Mouse (Mus musculus) brain, embryonic 18.5 days (tissue): Measurements from ENCODE around the gene Omp.

Source experiments
- DNase-seq: peaks from one replicate; pipeline ENCODE4 v3.0.0-alpha.2; 2012; ENCODE audit warnings: low read depth, low spot score

Omp gene

DNA sequence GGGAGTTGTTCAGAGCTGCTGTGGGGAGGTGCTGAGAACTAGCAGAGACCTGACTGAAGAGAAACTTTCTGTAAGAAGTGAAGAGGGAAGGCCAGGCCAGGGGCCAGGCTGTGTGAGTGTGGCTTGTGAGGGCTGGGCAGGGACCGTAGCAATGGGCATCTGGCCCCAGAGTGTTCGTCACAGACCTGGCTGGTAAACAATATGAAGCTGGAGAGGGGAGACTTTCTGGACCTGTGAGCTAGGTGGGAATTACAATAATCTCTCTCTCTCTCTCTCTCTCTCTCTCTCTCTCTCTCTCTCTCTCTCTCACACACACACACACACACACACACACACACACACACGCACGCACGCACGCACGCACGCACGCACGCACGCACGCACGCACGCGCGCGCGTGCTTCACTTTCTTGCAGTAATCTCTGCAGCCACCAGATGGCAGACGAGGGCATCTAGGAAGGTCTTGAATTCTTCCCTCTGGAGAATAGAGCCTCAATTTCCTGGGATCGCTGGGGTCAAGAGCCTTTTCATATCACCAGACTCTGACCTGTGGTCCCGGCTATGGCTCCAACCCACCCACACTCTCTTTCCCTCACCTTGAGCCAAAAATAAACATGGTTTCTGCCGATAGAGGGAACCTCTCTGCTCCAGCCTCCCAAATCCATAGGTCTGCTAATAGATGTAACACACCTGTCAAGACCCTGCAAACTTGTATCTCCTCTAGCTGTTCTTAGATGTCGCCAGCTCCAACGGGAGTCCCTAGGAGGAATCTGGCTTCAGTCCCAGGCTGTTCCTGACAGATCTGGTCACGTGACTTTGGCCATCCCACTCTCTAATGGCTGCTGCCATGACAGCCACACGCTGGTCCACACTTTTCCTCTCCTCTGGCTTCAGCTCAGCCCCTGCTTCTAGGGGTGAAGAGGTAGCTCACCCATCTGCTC is 42.0 kb downstream of the Omp start:
- peak; percentile 66 for DNase-seq

- no peak for DNase-seq
Observed at GRCm38 (mm10) chr7:98102488-98102887, 42.8 kb downstream of the Omp start.

- DNase-seq, result no peak
Observed at GRCm38 (mm10) chr7:98097557-98097956, 47.7 kb downstream of the Omp start.

GRCm38 (mm10) chr7:98095852-98096251 is 49.5 kb downstream of the Omp start:
- no peak for DNase-seq
